Mouse (Mus musculus): ENCODE data around the gene Dlgap3.

Gene Dlgap3

DNA sequence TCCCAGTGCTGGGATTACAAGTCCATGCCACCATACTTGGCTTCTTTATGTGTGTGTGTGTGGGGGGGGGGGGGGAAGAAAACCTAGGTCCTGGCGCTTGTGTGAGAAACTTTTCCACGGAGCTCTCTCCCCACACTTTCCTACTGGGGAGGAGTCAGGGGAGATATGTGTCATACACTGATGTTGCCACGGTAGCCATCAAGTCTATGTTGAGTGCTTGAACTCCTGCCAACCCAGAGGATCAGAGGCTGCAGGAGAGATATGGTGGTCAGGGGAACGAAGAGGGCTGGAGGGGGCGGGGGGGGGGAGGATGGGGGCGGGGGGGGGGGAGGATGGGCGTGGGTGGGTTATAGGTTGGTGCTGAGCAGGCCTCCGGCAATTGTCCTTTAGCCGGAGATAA lies 46.8 kb downstream of the Dlgap3 start:
- no peak for DNase-seq (ENCODE audit: extremely low spot score, low spot score)

DNA sequence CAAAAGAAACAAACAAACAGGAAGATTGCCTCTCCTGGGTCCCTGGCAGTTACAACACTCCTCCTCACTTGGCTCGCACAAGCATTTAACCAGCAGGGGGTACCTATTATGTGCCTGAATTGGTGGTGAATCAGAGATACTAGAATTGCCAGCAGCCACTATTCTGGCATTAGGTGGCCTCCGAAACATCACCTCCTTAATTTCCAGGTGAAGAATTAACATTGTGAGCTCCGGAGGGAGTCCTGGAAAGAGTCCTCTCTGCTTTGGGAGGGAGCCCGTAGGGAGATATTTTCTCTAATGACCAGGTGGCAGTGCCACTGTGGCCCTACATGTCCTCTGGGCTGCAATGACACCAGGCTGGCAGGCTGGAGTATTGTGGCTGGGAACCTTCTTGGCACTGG lies 47.2 kb downstream of the Dlgap3 start:
- no peak for DNase-seq (ENCODE audit: extremely low spot score, low spot score)

DNA sequence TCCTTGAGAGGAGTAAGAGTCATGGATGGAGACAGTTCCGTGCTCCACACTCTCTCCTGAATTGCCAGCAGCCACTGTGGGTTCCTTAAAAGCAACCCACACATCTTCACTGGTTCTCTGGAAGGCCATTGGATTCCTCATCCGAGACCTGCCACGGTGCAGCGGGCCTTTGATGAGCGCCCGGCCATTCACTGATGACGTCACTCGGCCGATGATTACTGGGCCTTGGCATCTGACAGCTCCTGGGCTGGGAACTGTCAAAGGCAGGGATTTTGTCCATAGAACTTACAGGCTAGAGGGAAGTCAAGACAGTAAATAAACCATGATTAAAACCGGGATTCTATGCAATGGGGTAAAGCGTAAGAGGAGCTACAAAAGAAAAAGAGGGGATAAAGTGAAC lies 48.0 kb downstream of the Dlgap3 start:
- DNase-seq (ENCODE audit: extremely low spot score, low spot score) = no peak

DNA sequence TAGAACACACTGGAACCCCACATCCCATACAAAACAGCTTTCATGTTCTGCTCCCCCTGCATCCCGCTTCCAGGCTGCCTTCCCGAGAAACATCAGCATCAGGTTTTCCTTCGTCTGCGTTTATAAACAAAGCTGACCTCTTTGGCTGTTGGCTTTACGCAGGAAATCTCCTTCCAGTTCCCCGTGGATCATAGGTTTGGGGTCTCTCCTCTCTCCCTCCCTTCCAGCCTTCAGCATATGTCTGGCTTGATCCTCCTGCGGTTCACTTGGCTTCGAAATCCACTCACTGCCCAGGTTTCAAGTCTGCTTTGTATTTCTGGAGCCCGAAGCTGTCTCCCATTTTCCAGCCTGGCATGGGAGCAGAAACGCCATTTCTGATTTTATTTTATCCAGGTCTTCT lies 54.3 kb downstream of the Dlgap3 start:
- DNase-seq (ENCODE audit: extremely low spot score, low spot score) = no peak

DNA sequence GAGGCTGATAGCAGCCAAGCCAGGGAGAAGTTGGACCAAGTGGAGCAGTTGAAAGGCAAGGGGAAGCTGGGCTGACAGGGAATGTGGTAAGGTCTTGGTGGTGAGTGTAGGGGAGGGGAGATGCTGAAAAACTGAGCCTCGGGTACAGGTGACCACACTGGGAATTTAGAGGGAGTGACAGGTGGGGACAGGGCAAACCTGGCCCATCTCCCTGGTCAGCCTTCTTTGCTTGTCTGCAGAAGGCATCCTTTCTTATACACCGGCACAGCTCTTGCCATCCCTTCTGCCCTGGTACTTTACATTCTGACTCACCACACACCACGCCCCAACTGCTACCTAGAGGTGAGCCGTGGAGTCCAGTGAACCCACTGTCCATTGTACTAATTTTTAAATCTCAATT lies 54.8 kb downstream of the Dlgap3 start:
- no peak for DNase-seq (ENCODE audit: extremely low spot score, low spot score)

DNA sequence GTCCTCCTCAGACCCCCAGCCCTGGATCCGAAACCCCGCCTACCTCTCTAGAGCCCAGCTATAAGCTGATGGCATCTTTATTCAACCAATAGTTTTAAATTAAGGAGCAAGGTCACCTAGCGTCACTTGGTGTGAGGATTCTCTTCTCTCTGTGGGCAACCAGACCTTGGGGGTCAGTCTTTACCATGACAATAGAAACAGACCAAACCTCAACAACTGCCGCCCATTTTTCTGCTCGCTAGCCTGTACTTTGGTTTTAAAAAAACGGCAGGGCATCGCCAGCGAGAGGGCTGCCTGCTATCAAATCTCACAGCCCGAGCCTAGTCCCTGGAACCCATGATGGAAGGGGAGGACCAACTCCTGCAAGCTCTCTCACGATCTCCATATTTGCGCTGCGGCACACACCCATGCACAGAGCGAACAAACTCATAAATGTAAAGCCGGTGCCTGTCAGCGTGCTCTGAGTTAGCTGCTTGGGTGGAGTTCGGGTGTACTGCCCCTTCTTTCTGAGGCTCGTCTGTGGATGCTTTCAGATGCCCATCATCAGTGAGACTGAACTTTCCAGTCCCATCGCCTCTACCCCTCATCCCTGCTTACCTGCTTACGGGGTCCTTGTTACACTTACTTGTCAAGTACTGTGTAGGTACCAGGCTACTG lies 55.6 kb downstream of the Dlgap3 start:
- no peak for DNase-seq (ENCODE audit: extremely low spot score, low spot score)

DNA sequence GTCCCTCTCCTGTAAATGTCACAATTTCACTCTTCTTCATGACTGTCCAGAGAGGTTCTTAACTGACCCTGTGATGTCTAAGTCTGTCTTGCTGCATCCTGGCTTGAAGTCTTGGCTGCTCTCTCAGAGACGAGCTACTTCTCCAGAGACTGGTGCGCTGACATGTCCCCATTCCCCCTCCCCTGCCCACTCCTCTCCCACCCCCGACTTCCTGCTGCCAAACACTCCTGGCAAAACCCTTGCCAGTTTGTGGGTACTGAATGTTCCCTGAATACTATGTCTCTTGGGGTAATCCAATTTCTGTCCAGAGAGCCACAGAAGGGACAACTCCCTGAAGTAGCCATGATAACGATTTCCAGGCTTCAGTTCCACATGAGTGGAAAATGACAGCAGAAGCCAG lies 57.1 kb downstream of the Dlgap3 start:
- no peak for DNase-seq (ENCODE audit: extremely low spot score, low spot score)

DNA sequence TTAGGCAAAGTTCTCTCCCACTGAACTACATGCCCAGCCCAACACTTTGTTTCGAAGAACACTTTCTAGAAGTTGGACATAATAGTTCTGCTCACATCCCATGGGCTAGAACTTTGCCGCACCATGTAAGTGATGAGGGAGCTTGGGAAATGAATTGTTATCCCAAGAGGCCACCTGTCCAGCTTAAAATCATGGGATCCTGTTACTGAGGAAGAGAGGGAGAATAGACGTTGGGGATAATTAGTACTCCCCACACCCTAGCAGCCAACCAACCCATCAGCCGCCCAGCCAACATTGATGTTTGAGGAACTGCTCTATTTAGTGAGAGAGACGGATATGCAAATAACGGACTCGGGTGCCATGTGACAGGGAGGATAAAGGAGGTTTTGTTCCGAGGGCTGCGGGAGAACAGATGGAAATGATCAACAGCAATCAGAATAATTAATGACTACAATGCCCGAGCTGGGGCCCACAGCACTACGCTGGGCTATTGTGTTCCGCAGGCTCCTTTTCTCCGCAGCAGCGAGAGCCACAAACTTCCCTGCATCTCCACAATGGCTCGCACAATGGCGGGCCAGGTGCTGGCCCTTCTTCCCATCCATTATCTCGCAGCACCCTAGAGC lies 58.2 kb downstream of the Dlgap3 start:
- peak; percentile 51 for DNase-seq (ENCODE audit: extremely low spot score, low spot score)

DNA sequence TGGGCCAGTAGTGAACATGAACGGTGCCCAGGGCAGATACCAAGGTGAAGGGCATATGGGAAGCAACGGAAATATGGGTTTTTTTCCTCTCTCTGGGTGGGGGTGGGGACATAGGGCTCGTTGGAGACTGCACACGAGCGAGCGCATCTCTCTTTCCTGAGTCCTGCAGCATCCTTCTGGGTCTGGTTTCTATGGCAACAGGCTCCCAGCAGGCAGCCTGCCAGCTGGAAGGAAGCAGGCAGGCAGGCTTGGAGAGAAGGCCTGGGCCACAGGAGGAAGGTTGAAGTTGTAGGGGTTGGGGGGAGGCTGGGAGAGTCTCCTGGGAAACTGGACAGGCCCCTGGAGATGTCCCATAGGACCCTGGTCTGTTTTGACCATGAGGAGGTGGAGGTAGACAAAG lies 63.0 kb downstream of the Dlgap3 start:
- DNase-seq (ENCODE audit: extremely low spot score, low spot score) = no peak

DNA sequence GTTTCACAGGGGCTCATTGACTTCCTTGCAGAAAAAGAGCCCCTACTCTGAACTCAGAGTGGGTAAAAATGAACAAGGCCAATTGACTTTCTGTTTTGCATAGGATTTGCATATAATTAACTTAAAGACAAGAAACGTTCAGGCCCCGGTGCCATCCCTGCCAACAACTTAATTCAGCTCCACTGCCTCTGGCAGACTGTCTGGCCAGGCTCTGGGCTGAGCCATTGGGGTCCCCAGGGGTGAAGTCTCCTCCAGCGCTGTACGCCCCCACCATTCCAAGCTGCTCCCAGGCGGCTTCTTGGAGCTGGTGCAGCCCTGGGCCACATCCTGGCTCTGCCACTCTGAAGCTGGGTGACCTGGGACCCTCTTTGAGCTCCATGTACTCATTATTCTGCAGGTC lies 63.5 kb downstream of the Dlgap3 start:
- DNase-seq (ENCODE audit: extremely low spot score, low spot score) = no peak

DNA sequence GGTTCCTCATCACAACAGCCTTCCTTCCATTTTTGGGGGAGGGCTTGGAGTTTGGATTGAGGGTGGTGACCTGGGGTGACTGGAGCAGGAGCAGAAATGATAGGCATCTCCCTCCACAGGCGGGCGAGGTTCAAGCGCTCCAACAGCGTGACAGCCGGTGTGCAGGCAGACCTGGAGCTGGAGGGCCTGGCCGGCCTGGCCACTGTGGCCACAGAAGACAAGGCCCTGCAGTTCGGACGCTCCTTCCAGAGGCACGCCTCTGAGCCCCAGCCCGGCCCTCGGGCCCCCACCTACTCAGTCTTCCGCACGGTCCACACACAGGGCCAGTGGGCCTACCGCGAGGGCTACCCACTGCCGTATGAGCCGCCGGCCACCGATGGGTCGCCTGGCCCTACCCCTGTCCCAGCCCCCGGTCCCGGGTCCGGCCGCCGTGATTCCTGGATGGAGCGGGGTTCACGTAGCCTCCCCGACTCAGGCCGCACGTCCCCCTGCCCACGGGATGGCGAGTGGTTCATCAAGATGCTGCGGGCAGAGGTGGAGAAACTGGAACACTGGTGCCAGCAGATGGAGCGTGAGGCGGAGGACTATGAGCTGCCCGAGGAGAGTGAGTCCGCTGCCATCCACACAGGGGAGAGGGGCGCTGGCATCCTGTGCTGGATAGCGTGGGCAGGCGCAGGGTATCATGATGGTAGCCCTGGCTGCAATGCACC lies 64.6 kb downstream of the Dlgap3 start:
- no peak for DNase-seq (ENCODE audit: extremely low spot score, low spot score)

DNA sequence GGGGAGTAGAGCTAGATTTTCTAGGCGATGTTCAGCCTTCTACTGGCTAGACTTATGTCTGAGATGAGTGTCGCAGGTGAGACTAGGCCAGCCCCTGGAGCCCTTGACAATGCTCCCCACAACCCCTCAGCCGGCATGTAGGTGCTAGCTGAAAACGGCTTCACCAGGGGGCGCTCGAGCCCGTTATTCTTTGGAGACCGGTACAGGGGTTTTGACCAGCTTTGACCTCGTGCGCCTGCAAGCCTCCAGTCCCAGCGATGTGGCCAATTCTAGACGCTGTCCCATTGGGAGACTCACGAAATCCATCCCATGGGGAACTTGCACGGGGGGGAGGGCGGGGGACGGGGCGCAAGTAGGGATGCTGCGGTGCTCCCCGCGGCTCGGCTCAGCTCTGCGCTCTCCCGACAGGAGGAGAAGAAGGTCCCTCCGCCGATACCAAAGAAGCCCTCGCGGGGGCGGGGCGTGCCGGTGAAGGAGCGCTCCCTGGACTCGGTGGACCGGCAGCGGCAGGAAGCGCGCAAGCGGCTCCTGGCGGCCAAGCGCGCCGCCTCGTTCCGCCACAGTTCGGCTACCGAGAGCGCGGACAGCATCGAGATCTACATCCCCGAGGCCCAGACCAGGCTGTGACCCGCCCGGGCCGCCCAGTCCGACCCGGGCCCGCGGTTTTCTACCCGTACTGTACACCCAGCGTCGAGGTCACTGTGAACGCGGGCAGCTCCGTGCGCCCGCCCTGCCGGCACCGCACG lies 66.9 kb downstream of the Dlgap3 start:
- peak; percentile 93 for DNase-seq (ENCODE audit: extremely low spot score, low spot score)

DNA sequence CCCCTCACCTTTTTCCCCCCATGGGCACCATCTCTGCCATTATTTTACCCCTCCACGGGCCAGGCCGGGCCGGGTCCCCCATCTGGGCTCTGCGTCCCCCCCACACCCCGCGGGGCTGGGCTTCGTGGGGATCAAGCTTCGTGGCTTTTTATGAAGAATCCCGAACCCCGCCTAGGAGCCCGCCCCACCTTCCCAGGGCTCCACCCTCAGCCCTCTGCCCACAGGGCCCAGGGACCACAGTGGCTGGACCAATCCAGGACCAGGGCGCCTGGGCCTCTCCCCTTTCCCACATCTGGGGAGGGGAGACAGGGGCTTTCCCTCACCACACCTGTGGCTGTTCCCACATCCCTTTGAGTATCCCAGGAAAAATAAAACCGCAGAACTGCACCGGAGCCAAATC lies 67.6 kb downstream of the Dlgap3 start:
- peak; percentile 52 for DNase-seq (ENCODE audit: extremely low spot score, low spot score)

DNA sequence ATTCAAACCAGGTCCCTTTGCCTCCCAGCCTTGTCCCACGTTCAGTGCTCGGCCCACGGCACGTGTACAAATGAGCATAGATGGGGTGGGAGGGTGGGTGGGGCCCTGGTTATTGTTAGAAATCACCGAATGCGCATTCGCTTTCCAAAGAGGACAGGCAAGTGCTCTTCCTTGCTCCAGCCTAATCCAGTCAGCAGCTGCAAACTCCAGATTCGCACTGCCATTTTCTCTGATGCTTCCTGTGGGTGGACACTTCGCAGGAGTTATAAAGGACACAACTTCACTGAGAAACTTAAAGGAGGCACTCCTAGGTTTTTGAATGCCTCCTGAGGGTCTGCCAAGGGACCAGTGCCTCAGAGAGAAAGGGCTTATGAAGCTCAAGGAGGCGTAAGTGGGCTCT lies 68.3 kb downstream of the Dlgap3 start:
- DNase-seq (ENCODE audit: extremely low spot score, low spot score) = no peak

DNA sequence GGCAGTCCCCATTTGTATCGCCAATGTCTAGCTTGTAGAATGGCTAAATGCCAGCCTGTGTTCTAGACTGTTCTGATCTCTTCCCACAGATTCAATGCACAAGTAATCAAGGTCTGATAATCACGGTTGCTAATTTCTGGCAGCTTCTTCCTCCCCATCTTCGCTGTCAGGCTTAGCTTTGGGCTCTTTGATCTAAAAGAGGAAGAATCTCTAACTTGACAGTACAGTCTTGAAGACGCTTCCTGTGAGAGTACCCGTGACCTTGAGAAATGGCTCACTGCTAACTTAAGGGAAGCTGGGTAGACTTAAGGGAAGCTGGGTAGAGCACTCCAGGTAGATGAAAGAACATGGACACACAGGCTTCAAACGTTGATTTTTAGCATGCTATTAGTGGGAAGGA lies 73.7 kb downstream of the Dlgap3 start:
- DNase-seq (ENCODE audit: extremely low spot score, low spot score) = no peak

DNA sequence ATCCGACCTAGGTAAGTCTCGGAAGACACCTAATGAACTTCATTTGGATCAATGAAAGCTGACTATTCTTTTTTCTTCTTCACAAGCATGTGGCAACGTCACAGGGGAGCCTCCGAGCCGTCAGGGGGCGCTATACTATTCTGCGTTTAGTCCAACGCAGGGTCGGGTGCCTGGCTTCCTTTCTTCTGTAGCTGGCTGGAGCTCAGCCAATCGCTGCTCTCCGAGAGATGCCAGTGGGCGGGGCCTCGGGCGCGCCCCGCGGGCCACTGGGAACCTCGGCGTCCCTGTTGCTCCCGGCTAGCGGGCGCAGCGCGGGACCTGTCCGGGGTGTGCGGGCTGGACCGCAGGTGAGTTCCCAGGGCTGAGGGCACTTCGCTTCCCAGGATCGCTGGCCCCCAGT lies 74.5 kb downstream of the Dlgap3 start, which contains the start of gene Smim12:
Gene Smim12, plus strand, starts transcription at position 233 of the 400 bp plus-strand sequence.
- DNase-seq (ENCODE audit: extremely low spot score, low spot score) = peak; percentile 100

DNA sequence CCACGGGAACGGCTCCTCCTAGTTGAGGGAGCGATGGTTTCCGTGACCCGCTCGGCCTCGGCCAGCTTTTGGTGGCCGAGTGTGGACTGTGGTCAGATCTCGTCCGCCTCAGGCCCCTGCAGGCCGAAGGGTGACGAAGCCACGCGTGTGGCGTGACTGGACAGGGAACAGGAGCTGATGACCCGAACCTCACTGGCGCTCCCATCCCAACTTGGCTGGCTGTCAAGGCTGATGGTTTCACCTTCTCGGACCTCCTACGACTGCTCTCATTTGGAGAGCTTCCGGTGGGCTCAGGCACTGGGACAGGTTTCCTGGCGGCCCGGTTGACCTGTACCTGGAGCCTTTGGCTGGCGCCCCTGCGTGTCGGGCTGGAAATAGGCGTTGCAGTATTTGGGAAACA lies 74.9 kb downstream of the Dlgap3 start:
- DNase-seq (ENCODE audit: extremely low spot score, low spot score) = no peak

DNA sequence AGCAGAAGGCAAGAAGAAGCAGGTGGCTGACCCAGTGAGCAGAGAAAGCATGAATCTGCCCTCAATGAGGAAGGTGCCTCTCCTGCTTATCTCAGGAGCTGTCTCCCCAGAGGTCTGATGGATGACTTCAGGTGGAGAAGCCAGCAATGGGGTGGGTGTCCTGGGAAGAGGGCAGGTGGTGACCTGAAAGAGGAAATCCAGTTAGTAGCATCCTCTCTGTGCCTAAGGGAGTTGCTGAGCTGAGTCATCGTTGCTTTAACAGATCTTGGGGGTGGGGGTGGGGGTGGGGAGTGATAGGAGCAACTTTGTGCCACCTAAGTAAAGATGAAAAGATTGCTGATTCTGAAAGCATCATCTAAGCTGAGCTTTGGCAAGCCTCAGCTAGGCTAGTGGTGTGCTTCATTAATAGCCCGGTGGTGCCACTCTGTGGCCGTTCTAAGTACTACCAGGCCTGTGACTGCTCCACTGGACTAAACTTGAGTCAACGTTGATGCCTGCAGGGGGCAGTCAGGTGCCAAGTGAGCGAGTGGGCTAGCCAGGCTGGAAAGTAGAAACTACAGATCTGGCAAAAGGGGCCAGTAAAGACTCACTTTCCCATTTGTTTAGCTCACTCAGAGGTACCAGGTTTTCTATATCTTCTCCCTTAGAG lies 80.8 kb downstream of the Dlgap3 start:
- peak; percentile 86 for DNase-seq (ENCODE audit: extremely low spot score, low spot score)

DNA sequence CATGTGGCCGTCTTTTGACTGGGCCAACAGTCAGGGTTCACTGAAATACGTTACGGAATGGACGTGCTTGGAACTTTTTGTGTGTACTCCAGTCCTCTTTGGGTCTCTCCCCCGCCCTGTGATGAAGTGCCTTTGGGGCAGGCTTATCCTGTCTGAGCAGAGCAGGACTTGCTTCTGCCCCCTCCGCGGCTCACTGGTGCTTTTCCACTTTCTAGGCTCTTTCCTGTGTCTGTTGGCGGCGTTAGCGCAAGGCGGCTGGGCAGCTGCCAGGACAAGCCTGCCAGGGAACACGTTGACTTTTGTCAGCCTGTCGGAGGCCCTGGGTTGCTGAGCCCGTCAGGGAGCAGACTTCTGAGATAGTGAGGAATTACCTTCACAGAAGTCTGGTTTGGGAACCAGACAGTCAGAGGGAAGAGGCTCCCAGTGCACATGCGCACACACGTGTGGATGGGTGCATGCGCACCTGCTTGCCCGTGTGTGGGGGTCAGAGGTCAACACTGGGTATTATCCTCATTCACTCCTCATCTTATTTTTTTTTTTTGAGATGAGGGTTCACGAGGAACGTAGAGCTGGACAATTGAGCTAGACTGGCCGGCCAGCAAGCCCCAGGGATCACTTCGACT lies 83.1 kb downstream of the Dlgap3 start:
- no peak for DNase-seq (ENCODE audit: extremely low spot score, low spot score)

DNA sequence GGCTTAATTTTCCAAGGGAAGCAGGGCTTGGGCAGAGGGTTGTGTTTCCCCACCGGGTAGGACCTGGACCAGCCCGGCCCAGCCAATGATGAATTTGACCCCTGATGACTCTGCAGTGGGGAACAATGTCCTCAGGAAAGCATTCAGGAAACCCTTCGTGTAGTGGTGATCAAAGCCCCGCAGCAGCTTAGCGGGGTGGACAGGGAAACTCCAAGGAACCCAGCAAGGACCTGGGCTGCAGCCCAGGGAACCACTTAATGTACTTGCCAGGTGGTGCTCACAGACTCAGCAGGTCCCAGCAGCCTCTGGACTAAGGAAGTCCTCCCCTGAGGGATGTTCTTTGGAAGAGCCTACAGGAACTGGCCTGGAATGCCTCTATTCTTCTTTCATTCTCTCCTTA lies 87.7 kb downstream of the Dlgap3 start:
- no peak for DNase-seq (ENCODE audit: extremely low spot score, low spot score)
